Mouse (Mus musculus): Measurements from ENCODE around the gene Atp6v0b.

- TF ChIP-seq CTCF (IDR thresholded peaks at IDR 0.05; ENCODE audit: low read depth) (no peak), EP300 (IDR thresholded peaks at IDR 0.05; ENCODE audit: low read depth) (no peak)
These were observed 19.1 kb upstream of the Atp6v0b start for GRCm38 (mm10) chr4:117906196-117906595.

Data from heart, postnatal 0 days (tissue).